Mouse (Mus musculus): Measurements from ENCODE around the gene Tomt.
"Not testable (repeated sequence)": the region's sequence is repeated elsewhere in the genome, so short reads cannot be mapped to it uniquely, and the experiment has no call there.

Gene Tomt

DNA sequence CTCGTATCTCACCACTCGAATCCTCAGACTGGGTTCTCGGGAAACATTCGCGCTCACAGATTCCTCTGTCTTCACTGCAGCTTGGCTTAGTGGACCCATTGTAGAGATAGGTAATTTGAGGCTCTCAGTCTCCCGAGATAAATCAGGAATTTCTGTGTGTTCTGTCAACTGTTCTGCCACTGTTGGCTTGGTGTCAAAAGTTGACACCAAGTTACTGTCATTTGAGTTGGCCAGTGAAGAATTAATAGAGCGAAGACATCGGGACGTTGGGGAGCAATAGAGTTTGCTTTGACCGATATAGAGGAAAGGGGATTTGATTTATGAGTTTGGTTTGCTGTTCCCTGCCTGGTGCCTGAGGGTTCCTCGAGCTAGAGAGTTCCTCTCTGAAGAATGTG, at the start of gene Tomt:
Gene Tomt (minus strand): TSS at position 73 of the 395 bp plus-strand sequence.
- DNase-seq = no peak

DNA sequence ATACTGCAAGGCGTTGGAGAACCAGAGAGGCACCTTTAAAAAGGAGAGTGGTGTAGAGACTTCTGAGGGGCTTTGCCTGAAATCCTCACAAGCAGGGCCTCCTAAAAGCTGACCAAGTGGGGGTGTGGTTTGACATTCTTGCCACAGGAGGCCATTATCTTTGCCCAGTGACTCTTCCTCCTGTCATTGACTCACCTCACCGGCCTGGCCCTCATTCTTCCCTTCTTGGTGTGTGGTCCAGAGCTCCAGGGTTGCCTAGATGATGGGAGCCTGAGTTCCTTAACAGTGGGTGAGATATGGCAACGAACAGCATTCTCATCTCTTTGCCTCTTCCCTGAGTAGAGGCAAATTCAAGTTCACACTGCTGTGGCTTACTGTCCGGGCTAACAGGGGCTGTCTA, 49.7 kb upstream of the Tomt start:
- DNase-seq = no peak

GRCm38 (mm10) chr7:101955276-101955675, 49.1 kb upstream of the Tomt start:
- no peak for DNase-seq

GRCm38 (mm10) chr7:101954163-101954562, 48.0 kb upstream of the Tomt start:
- DNase-seq = no peak

GRCm38 (mm10) chr7:101952098-101952497, 45.9 kb upstream of the Tomt start:
- DNase-seq = no peak

- no peak for DNase-seq
These were observed 45.5 kb upstream of the Tomt start for GRCm38 (mm10) chr7:101951648-101952047.

DNA sequence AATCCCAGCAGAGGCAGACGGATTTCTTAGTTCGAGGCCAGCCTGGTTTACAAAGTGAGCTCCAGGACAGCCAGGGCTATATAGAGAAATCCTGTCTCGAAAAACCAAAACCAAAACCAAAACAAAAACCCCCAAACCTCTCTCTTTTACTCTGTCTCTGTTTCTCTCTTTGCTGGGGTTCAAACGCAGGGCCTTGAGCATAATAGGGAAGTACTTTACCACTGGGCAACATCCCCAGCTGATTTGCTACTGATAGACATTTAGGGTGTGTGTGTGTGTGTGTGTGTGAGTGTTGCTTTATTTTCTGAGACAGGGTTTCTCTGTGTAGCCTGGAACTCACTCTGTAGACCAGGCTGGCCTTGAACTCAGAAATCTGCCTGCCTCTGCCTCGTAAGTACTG, 42.8 kb upstream of the Tomt start:
- not testable (repeated sequence) for DNase-seq

GRCm38 (mm10) chr7:101939758-101940157, 33.6 kb upstream of the Tomt start:
- no peak for DNase-seq

DNA sequence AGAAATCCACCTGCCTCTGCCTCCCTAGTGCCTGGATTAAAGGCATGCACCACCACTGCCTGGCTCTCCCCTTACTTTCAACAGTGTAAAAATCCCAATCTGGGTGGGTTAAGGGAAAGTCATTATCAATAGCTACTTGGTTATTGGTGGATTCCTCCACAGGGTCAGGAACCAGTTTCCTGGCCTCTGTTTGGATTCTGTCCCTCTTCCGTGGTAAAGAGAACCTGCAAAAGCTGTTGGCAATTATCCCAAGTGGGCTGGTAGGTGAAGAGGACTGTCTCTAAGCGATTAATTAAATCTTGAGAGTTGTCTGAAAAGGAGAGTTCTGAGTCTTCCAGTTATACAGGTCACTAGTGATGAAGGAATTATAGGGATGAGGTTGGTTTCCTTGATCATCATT, 32.2 kb upstream of the Tomt start:
- DNase-seq = no peak

- DNase-seq = no peak
These were observed 31.4 kb upstream of the Tomt start for GRCm38 (mm10) chr7:101937569-101937968.

DNA sequence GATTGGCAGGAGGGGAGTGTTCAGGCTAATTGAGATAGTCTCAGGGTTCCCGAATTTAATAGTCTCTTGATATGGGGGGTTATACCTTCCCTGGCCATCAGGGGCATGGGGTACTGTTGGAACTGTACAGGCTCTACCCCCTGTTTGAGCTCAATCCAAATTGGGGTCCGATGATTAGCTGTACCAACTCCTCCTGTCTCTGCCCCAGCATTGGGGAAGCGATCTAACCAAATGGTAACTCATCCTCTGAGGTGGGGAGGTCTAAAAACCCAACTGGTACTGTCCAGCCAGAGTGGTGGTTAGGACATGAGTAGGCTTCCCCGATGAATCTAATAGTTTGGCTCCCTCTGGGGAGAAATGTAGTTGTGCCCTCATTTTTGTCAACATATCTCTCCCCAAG, 30.8 kb upstream of the Tomt start:
- no peak for DNase-seq

DNA sequence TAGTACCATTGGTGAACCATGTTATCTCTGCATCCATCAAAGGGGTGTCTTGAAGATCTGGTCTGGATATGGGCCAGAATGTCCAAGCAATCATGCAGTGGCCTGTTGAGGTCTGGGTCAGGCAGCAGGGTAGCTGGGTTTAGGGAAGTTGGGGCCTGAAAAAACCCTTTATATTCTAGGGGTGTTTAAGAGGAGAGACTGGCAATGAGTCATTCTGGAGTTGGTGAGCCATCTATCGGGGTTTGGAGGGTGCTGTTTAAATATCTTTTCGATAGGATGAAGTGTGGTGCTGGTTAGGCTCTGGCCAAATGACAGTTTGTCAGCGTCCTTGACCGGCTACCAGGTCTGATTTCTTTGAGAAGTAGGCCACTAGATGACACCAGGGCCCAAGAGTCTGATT, 29.8 kb upstream of the Tomt start:
- DNase-seq = no peak

- DNase-seq = peak; percentile 98
These were observed 27.6 kb upstream of the Tomt start, which contains the start of the genes Lrrc51 and Numa1 for GRCm38 (mm10) chr7:101933751-101934240. Gene Lrrc51 (minus strand): TSS chr7:101933895. Gene Numa1 (plus strand): TSS chr7:101934111.

DNA sequence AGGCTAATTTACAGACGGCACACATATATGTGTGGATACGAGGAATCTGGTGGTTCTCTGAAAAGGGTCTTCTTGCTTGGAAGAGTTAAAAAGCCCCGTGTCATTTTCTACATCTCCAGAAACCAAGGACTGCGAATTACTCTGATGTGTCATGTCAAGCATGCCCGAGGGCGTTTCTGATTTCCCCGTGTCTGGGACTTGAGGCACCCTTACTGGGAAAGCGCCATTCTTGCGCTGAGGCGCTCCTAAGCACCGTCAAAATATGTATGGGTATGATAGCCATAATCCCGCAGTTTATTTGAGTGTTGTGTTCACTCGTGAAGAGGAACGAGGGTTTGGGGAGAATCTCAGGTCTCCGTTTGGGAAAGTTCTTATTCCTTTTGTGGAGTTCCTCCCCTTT, 27.1 kb upstream of the Tomt start:
- DNase-seq = no peak

- DNase-seq = no peak
These were observed 26.4 kb upstream of the Tomt start for GRCm38 (mm10) chr7:101932551-101932950.

DNA sequence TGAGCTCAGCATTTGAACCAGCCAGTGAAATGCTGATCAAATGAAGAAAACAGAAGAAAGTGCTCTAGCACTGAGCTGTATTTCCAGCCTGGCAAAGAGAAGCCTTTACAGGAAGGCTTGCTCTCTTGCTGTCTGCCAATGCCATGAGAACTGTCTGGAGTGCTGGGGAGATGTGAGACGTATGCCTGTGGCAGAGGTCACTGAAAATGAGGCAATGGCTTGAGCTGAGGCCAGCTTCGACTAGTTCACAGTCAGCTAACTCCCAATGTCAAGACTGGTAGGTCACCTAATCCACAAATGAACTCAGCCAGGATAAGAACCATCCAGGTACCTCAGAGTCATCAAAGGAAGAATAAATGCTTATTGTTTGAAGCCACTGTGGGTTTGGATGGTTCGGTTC, 21.9 kb upstream of the Tomt start:
- peak in 1 of 2 experiments; percentile 43 for DNase-seq

GRCm38 (mm10) chr7:101925892-101926291, 19.7 kb upstream of the Tomt start:
- DNase-seq = not testable (repeated sequence)

- peak; percentile 47 to 74 for DNase-seq
These were observed 11.9 kb upstream of the Tomt start for GRCm38 (mm10) chr7:101918071-101918470.

DNA sequence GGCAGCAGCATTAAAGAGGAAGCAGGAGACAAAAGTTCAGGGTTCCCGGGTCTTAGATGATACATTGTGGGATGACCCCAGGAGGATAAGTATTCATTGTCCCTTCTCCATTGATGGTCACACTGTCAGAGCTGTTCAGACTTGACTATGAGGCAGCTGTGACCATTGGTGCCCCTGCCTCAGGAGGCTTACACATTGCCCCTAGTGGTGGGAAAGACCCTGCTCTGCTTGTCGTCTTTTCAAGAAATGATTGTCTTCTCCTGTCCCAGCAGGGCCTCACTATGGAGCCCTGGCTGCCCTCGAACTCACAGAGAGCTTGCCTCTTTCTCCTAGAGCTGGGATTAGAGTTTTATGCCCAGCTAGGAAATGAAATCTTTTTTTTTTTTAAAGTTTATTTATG, 5.8 kb upstream of the Tomt start:
- no peak for DNase-seq

- no peak for DNase-seq
These were observed 4.0 kb upstream of the Tomt start for GRCm38 (mm10) chr7:101910138-101910537.

DNA sequence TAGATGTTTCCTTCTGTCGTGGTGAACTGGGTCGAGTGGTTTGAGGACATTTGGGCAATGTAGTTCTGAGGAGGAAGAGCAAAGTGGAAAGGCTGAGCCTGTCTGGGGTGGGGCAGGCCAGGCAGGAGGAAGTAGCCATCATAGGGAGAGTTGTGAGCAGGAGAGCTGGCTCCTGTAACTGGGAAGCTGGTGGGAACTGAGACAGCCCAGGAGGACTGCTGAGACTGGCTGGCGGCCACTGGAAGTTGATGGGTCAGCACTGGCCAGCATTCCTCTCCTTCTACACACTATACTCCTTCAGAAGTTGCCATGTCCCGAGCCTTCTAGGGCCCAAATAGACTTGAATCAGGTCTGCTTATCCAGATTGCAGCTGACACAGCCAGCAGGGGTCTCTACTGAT, 2.2 kb upstream of the Tomt start:
- peak; percentile 30 to 33 for DNase-seq

GRCm38 (mm10) chr7:101906696-101907095, 537 bp upstream of the Tomt start:
- peak in 1 of 2 experiments; percentile 24 for DNase-seq

- DNase-seq = peak; percentile 99 to 100
These were observed 435 bp downstream of the Tomt start, which contains the start of gene Lamtor1 for GRCm38 (mm10) chr7:101905561-101906286. Gene Lamtor1 (plus strand): TSS chr7:101905904.

DNA sequence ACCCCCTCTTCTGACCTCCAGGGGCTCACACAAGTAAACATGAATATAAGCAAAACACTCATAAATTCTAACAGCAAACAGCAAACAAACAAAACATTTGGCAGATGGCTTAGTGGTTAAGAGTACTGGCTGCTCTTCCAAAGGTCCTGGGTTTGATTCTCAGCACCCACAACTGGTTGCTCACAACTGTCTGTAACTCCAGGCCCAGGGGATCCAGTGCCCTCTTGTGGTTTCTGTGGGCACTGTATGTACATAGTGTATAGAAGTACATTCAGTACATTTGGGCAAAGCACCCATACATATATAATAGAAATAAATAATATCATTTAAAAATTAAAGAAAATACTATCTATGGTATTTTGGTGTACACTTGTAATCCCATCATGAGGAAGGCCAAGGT, 3.3 kb downstream of the Tomt start:
- no peak for DNase-seq

GRCm38 (mm10) chr7:101901969-101902368, 4.2 kb downstream of the Tomt start:
- DNase-seq = no peak
